14 mouse cellular contexts compared by ENCODE assay signal in genomic region chr17:10639816-10640215, GRCm38 (mm10).
"Had no signal": no experiment of that assay in that cellular context is flagged by ENCODE, and none has a peak within 500 bp of the region (broad histone marks: within the 10 kb centered on the region; RNA-seq: fewer than 3 reads in every experiment).

No protein-coding gene starts in this region.

- DNase-seq: cerebellum, adult 9-11 months; cerebellum, postnatal 10 days; cerebellum, postnatal 14 days; cerebellum, postnatal 25 days; cerebellum, postnatal 36 days; embryo, embryonic 11 days; forebrain, postnatal 0 days; gastrocnemius, adult 2 months; gastrocnemius, postnatal 10 days; gastrocnemius, postnatal 14 days; gastrocnemius, postnatal 25 days; gastrocnemius, postnatal 36 days; heart, adult 18-20 months; heart, adult 2 months had no signal
